Mouse (Mus musculus): ENCODE measurements around the gene Vav3.

Gene Vav3

GRCm38 (mm10) chr3:109340274-109341070 lies at the start of gene Vav3:
TSS of gene Vav3 (plus strand) at chr3:109340653.
- peak; percentile 67 for DNase-seq (ENCODE audit: low read depth)

GRCm38 (mm10) chr3:109298857-109299256 lies 41.6 kb upstream of the Vav3 start:
- no peak for DNase-seq (ENCODE audit: low read depth)

DNA sequence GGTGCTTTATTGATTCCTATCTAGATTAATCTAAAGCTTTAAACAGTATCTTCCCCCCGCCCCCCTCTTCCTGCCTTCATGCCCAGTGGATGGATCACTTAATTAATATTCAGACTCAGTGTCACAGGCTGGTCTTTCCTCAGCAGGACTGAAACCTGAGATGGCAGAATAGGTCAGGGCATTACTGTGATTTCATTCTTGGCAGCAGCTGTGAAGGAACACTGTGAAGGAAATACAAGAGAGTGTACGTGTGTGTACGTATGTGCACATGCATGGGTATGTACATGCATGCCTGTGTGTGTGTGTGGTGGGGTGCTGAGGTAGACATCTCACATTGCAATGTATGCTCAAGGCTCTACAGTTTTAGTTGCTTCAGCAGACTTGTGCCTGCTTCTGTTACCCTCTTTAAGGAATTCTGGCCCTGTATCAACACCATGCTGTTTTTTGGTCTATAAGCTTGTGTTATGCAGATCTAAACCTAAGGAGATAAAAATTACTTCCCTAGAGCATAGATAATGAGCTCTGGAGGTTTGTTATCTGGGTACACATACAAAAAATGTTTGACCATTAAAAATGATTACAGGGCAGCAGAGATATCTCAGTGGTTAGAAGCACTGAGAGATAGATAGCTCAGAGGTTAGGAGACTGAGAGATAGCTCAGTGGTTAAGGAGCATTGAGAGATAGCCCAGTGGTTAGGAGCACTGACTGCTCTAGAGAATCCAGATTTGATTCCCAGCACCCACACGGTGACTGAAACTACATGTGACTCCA lies 41.0 kb upstream of the Vav3 start:
- no peak for DNase-seq (ENCODE audit: low read depth)

- no peak for DNase-seq (ENCODE audit: low read depth)
These were observed 38.4 kb upstream of the Vav3 start for GRCm38 (mm10) chr3:109302059-109302458.

- no peak for DNase-seq (ENCODE audit: low read depth)
These were observed 33.0 kb upstream of the Vav3 start for GRCm38 (mm10) chr3:109307406-109307805.

DNA sequence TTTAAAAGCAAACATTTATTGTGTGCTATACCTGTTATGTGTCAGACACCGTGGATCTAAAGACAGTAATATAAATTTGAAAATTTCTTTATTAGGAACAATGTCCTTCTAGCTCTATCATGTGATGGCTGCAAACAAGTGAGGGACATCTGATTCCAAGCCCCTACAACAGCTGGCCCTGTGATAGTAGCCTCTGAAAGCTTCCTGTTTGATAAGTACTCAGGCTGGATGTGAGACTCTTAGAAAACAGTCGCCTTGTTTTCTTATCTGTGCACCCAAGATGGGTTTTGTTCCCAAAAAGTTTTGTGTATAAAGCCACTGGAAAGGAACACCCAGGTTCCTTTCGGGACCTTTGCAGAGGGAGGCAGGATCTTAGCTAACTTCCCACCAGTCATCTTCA lies 32.0 kb upstream of the Vav3 start:
- no peak for DNase-seq (ENCODE audit: low read depth)

DNA sequence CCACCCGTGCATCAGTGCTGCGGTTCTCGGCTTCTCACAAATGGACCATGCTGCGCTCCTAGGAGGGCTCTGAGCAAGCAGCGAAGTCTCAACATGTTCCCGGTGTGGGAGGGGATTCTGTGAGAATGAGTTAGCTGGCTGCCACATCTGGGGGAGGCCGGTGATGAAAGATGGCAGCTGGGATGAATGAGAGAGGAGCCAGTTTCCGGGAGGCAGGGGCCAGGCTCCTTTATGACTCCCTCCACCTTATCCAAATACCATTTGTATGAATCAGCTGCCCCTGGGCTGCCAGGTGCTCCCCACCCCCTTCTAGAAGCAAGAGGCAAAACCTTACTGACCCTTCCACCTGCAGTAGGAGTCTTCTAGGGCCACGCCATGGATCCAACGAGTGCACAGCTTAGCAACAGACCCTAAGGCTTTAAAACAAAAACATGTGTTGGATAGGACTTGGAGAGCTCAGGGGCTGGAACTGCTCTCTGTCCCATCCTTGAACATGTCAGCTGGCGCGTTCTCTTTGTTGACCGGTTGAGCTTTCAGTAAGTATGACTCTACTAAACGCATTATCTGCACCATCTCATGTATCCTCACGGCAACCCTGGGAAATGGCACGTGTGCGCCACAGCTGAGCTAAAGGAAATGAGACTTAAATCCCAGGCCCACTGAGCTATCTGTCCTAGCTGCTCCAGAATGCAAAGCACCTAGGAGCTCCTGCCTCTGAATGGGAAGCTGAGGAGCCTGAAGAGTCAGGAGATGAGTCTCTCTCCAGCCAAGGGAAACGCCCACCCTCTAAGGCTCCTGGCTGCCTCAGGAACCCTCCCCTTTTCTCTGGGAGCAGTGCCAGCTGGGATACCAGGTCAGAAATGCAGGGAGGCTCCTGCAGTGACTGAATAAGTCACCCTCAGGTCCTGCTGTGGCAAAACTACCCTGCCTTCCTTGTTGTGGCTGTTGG lies 30.9 kb upstream of the Vav3 start:
- DNase-seq (ENCODE audit: low read depth) = no peak

GRCm38 (mm10) chr3:109311172-109311824 lies 29.2 kb upstream of the Vav3 start:
- no peak for DNase-seq (ENCODE audit: low read depth)

DNA sequence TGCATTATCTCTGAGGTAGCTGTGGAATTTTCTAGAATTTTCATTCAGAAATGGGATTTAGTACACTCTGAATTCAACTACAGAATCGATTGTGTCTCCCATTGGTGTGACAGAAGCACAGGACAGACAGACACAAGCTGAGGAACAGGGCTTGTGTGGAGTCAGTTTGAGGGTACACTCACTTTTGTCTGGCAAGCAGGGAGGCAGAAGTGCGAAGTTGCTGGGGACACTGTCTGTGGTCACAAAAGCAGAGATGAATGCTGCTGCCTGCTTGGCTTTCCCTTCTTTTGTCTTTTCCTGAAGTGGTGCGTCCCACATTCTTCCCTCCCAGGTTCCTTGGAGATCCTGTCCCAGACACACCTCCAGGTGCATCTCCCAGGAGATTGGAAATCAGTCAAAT lies 28.6 kb upstream of the Vav3 start:
- no peak for DNase-seq (ENCODE audit: low read depth)

- DNase-seq (ENCODE audit: low read depth) = no peak
These were observed 27.0 kb upstream of the Vav3 start for GRCm38 (mm10) chr3:109313501-109313900.

DNA sequence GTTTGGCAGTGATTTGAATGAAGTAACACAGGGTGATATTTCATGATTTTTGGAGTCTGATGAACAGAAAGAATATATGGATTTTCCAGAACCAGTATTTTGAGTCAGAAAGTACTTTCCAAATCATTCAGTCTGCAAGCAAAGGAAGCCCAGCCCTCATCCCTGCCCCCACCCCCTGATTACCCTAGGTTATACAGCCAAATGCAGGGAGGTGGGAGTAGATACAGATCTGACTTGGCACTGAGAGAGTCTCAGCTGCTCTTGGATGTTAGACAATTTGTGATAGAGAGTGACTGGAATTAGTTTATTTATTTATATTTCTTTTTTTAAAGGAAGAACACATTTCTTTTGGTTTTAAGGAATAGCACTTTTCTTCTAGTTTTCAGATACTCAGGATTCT lies 18.2 kb upstream of the Vav3 start:
- DNase-seq (ENCODE audit: low read depth) = no peak

GRCm38 (mm10) chr3:109323447-109324300 lies 16.8 kb upstream of the Vav3 start:
- peak; percentile 66 for DNase-seq (ENCODE audit: low read depth)

GRCm38 (mm10) chr3:109327128-109327527 lies 13.3 kb upstream of the Vav3 start:
- no peak for DNase-seq (ENCODE audit: low read depth)

- DNase-seq (ENCODE audit: low read depth) = no peak
These were observed 7.7 kb upstream of the Vav3 start for GRCm38 (mm10) chr3:109332755-109333154.

DNA sequence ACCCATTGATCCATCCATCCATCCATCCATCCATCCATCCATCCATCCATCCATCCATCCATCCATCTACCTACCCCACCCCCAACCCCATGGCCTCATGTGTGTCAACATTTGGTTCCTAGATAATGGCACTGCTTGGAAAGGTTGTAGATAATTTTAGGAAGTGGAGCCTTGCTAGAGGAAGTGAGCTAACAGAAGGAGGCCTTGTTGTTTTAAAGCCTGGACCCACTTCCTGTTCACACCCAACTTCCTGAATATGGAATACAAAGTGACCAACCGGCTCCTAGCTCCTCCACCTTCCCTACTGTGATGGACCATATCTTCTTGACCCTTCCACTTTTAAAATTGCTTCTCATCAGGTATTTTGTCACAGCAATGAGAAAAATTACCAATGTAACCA lies 5.0 kb upstream of the Vav3 start:
- no peak for DNase-seq (ENCODE audit: low read depth)

- DNase-seq (ENCODE audit: low read depth) = no peak
These were observed 1.2 kb upstream of the Vav3 start for GRCm38 (mm10) chr3:109339290-109339689.

DNA sequence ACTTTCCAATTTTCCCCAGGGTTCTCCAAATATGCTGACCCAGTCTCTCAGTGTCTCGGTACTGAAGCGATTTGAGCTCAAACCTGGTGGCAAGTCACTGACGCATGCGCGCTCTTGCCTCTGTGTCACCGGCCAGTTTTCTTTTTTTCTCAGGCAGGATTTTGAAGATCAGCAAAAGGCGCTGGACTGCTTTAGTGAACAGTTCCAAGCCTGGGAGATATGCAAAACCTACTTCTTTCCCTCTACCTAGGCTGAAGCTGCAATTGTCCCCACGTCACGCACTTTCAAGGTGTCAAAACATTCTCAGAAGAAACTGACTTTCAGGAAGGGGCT lies 546 bp upstream of the Vav3 start:
- DNase-seq (ENCODE audit: low read depth) = peak; percentile 86

DNA sequence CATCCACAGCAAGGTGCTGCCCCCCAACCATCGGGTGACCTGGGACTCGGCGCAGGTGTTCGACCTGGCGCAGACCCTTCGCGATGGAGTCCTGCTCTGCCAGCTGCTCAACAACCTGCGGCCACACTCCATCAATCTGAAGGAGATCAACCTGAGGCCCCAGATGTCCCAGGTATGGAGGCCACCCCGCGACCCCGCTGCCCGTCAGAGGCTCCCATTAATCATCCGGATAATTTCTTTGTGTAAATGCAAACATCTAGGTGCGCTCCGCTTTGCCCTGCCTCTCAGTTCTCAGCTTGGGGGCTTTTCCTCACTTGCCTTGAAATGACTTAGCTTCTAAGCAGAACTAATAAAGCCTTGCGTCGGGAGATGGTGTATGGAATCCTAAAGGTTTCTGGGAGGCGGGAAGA lies 623 bp downstream of the Vav3 start:
- DNase-seq (ENCODE audit: low read depth) = peak; percentile 51

- peak; percentile 82 for DNase-seq (ENCODE audit: low read depth)
These were observed 1.2 kb downstream of the Vav3 start for GRCm38 (mm10) chr3:109341631-109342030.

GRCm38 (mm10) chr3:109351956-109352684 lies 11.7 kb downstream of the Vav3 start:
- DNase-seq (ENCODE audit: low read depth) = peak; percentile 44

All from induced T-regulatory cell, adult 2 months (primary cell).